Mouse (Mus musculus) kidney, postnatal 14 days (tissue): ENCODE measurements around the gene Ddo.

ENCODE experiments used
- DNase-seq: peaks from one replicate; pipeline ENCODE4 v3.0.0; 2022; ENCODE audit warnings: mixed read lengths

Ddo gene

DNA sequence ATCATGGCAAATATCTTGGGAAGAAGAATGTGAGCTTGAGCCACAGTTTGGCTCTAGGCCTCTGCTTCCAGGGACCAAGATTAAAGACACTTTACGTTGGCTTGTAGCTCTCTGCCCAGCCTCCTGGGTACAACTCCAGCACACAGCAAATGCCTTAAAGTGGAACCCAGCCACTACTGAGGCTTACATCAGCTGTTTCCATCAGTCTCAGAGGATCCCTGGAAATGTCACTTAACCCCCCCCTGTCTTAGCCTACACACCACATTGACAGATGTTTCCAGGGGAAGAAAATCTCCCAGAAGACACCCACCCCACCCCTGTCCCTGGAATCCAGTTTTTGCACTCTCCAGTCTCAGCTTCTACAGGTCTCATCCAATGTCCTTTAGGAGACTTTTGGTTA lies 37.1 kb downstream of the Ddo start:
- no peak for DNase-seq

DNA sequence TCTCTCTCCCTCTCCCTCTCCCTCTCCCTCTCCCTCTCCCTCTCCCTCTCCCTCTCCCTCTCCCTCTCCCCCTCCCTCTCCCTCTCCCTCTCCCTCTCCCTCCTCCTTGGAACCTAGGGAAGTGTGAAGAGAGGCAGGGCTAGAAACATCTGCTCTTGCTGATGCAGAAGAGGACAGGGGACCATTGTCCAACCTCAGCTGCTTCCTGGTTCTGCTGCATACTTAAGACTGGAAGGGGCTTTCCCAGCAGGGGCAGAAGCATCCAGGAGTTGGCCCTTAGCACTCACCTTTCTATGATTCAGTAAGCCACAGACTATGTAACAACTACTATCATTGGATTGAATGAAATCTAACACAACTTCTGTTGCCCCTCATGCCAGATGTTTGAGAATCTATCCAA lies 38.8 kb downstream of the Ddo start:
- no peak for DNase-seq

DNA sequence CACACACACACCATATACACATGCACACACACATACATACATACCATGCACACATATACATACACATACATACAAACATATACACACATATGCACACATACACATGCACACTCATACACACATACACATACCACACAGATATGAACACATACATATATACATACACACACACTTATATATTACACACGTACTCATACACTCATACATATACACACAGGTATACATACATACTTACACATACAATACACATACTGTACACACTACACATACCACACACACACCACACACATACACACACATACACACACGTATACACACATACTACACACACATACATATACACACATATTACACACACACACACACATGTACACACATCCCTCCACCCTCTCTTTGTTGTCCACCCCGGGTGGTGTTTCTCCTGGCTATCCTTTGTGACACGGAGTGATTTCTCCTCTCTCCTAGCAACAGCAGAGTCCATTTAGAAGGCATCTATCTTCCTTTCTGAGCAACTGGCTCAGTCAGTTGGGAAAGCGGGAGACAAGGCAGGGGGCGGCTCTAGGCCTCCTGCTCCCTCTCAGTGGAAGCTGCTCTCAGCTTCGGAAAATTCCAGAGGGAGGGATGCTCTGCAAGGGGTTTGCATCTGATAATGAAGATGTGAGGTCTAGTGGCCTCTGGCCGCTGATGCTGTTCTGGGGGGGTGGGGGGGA lies 42.9 kb downstream of the Ddo start:
- no peak for DNase-seq

DNA sequence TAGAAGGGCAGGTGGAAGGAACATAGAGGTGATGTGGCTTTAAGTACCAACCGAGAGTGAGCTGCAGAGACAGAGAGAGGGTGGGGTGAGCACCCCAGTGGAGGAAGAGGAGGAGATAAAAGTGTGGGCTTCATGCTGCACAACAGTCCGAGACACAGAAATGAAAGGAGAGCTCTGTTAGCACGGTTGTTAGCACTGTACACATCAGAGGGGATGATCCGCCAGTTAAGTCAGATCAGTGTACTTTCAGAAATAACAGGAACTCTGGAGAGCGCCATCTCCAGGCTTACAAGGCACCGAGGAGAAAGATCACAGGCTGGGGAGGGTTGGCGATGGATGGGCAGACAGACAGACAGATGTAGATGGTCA lies 43.5 kb downstream of the Ddo start:
- DNase-seq, result no peak

DNA sequence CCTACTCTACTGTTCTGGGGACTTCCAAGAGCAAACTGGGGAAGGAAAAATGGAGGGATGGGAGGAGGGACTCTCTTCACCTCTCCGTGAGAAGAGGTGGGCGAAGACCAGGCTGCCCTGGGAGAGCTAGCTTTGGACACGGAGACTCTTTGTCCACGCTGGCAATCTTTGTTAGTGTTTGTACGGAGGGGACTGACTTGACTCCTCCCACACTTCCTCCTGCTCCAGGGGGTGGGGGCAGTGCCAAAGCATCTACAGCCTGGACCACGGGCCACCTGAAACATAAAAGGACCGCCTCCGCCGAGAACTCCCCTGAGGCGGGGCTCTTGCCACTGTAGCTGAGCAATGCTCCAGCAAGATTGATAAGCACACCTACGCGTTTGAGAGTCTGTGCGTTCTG lies 44.3 kb downstream of the Ddo start:
- no peak for DNase-seq

DNA sequence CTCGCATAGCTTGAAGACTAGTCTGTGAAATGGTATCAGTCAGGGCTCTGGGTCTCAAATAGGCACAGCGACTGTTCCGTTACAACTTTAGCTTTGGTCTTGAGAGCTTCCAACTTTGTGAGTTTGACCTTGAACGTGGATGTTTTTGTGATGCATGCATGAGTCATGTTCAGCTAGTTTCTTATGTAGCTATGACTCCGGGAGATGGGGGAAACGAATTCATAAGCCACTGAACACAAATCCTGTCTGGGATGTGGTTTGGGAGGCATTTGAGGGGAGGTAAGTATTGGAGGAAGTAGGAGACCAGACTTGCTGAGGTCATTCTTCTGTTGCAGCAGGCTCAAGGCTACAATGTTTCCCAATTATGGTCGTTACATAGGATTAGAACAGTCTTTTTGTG lies 46.1 kb downstream of the Ddo start:
- no peak for DNase-seq

DNA sequence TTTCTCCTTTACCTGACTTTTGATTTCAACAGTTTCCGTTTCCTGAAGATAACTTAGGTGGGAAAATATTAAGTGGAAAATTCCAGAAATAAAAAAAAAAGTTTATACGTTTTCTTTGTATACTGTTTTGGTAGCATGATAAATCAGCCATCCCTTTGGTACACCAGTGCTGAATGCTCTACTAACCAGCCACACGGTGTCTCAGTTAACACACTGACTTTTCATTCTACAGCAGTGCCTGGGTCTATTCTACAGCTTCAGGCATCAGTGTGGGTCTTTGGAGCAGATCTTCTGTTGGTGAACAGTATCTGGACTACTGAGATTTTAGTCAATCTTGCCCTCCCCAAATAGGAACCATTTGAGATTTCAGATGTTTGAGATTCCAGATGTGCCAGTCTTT lies 48.7 kb downstream of the Ddo start:
- DNase-seq, result no peak

DNA sequence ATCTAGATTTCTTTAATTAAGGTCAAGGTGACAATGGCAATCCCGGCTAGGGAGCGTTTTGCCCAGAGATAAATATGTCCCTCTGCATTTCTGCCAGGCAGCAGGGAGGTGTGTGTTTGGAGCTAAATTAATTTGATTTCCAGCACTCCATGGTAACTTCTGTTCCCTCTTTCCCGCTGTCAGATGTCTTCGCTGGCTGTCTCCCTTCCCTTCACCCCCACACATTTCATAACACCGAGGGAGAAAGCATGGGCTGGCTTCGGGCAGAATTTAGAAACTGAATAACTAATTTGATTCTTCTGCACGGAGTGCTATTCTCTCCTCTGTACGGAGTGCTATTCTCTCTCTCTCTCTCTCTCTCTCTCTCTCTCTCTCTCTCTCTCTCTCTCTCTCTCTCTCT lies 52.7 kb downstream of the Ddo start:
- DNase-seq, result peak; percentile 2

DNA sequence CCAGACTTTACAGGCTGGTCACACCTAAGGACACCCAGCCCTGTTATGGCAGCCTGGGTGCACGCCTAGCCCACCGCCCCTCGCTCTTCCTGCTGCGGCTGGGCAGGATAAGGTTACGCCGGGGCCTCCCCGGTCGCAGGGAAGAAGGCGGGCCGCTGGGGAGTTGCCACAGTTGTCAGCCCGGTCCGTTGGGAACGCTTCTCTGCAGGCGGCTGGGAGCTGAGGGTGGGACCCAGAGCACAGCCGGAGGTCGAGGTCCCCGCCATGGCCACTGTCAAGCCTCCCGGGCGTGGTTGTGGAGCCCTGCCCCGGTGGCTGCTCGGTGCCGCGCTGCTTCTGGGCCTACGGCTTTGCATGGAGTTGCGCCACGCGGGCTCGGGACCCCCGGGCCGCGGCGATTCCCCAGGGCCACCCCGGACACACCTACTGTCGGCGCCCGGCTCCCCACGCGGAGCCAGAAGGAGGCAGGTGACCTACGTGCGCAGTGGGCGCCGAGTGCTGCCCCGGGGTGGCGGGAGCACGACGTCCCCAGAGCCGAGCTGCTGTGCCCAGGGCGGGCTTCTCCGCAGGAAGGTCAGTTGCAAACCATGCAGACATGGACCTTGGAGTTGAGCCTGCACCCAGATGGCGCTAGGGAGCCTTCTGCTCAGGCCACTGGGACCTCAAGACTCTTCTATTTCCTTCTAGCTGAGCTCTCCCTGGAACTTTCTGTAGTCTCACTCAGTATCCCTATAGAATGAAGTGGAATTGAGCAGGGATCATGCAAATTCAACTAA lies 53.5 kb downstream of the Ddo start, which contains the start of gene Mettl24:
TSS of gene Mettl24 (plus strand) at position 191 of the 776 bp plus-strand sequence.
- peak; percentile 91 for DNase-seq

DNA sequence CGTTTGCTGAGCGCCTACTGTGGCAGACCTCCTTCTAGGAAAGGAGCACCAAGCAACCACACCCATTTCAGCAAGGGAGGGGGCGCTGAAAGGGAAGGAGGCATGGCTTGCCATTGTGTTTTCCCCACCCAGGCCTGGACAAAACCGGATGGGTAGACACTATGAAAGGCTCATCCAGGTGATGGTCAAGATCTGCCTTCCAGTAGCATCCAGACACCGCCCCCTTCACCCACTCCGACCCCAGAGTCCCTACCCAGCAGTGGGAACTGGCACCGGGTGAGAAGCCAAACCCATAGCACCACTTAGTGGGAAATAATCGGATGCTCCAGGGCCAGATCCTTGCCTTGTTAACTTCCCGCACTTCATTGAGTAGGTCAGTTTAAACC lies 54.0 kb downstream of the Ddo start:
- DNase-seq, result no peak

DNA sequence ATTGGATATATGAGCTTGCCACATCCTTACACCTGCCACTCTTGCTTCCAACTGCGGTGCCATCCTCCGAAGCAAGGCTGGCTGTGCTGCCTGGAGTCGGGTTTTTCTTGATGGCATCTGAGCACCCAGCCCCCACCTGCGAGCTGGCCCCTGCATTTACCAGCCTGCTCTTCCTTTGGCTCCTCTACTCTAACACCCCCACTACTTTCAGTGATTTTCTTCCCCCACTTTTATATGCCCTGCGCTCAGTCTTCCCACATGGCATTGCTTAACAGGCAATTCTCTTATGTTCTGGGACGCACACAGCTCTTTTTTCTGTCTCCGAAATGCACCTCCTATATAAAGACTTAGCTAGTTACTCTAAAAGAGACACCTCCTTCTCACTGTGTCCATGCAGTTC lies 54.5 kb downstream of the Ddo start:
- DNase-seq, result no peak

DNA sequence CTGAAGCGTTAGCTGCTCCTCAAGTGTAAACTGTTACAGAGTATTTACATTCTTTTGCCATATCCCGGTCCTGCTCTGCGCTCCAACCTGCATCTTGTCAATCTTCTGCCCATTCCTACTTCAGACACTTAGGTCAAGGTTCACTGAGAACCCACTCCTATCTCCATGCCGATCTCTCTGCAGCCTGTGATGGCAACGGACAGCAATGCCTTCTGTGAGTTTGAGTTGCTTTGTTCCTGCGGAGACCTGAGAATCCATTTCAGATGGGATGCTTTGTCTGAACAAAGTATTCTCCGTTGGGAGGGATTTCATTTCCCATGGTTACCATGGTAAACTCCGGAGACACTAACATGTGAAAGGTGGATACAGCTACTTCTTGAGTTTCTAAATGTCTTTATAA lies 55.8 kb downstream of the Ddo start:
- DNase-seq, result no peak

DNA sequence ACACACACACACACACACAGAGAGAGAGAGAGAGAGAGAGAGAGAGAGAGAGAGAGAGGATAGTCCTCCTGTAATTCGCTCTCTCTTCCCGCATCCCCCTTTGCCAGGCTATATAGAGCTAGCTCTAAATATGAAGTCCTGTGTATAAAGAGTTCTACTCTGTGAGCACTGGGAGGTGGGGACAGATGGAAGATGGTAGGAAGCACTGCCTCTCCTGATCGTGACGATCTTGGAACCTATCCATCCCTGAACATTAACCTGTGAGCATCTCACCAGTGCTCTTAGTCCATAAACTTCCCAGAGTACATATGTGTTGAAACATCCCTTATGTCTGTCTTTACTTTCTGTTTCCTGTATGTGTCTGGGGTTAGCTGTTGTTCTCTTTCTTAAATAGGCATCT lies 57.2 kb downstream of the Ddo start:
- DNase-seq, result no peak

DNA sequence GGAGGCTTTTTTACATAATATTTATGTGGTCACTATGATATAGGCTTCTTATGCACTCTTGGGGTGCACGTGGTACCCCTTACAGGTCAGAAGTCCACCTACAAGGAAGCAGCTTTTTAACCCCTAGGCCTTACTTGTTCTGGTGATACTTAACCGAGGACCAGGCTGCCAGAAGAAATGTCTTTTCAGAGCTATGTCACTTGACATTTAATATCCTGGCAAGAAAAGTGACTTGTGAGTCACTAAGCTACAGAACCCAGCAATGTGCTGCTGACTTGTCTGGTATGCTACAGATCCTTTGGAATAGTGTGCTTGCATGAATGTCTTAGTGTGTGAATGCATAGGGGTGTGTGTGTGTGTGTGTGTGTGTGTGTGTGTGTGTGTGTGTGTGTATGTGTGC lies 57.6 kb downstream of the Ddo start:
- no peak for DNase-seq

DNA sequence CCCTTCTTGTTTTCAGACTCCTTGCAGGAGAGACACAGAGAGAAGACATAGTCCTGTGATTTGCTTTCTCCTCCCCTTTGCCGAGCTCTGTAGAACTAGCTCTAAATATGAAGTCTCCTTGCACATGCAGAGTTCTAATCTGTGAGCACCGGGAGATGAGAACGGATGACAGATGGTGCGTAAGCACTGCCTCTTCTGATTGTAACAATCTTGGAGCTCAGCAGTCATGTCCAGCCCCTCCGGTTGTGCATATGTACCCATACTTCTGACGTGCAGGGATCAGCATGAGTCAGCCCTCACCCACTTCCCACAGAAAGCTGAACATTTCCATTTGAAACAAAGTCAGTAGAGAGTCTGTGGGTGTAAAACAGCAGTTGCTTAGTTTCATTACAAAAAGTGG lies 58.5 kb downstream of the Ddo start:
- DNase-seq, result no peak

DNA sequence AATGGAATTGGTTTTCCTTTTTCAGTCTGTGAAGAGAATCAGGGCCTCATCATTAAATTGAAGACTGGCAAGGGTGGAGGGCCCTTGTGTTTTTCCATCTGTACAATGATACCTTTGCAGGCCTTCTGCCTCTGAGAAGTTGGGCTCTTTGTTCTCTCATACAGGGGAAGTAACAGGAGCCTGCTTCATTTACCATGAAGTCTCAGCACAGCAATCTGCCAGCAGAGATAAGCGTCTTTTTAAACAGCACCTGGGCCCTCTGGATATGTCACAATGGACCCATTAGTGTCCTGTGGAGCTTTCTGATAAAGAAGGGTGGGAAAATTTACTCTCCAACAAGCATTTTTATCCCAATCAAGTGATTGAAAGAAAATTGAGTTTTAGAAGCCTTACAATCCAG lies 59.1 kb downstream of the Ddo start:
- DNase-seq, result no peak

DNA sequence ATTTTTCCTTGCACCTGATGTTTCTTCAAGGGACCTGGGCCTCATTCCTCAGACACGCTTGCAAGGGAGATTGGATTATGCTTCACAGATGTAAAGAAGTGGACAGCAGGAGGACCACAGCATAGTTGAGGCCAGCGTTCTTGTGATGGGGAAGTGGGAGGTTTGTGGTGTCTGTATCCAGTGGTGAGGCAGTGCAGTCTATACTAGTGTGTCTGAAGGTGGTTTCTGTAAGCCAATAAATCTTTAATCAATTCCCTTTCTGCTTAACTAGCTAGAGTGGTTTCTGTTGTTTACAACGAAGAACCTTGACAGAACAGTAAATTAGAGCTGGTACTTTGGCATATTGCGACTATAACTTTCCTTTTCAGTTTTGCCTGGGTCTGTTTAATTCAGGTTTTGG lies 68.8 kb downstream of the Ddo start:
- no peak for DNase-seq

DNA sequence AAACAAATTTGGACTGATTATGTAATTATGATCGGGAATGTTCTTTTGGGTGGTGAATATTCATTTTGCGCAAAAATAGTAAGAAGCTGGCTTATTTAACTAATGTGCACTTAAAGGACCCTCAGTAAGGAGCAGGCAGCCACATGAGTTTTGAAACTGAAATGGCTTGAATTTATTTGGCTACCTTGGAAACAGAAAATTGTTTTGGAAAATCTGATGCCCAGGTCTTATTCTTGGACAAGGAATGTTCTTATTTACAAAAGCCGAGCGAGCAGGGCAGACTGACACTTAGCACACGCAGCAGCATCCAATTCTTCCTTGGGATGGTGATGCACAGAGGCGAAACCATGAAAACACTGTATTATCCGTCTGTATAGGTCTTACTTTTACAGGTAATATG lies 81.3 kb downstream of the Ddo start:
- DNase-seq, result no peak

DNA sequence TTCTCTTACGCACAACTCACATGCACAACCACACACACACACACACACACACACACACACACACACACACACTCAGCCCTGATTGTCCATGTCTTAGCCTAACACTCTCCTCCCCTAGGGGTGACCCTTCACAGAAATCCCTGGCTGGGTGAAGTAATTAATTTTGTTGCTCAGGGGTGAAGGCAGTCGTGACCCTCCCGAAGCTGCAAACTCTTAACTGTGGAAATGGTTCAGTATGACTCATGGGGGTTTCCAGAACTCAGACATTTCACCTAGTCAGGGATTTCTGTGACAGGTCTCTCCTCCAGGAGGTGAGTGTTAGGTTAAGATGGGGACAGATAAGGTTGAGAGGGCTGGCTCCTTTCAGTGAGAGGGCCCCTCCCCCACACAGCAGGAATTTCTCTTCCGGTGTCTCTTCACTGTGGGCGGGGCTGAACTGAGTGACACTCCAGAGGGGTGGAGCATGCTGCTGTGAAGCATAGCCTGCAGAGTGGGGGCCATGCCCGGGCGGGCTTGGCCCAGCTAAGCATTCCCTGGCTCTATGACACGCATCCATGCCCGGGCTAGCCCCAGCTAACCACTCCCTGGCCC lies 83.3 kb downstream of the Ddo start:
- DNase-seq, result peak; percentile 14

DNA sequence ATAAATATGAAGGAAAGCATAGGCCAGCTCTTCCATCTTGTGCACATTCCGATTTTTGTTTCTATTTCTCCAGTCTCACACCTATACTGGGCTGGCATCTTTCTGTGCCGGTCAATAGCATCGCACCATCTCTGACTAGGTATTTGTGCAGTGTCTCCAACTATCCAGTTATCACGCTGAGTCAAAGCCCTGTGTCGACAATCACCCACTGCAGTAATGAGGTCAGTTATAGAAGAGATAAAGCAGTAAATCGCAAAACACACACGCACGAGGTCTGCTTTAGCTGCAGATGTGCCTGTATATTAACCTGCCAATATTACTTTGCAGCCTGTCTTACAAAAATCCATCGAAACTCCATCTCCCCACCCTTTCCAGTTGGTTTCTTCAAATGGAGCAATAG lies 84.0 kb downstream of the Ddo start:
- no peak for DNase-seq

DNA sequence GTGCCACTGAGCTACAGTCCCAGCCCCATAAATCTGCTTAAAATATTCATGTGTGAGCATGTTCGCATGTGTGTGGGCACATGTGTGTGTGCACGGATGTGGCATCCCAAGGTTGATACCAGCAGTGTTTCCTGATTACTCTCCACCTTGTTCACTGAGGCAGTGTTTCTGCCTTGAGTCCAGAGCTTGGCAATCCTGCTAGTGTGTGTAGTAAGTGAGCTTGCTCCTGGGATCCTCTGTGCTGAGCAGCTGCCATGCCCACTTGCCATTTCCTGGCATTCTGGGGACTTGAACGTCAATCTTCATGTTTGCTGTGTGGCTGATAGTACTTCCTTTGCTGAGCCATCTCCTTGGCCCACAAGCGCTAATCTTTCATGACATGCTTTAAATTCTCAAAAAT lies 85.3 kb downstream of the Ddo start:
- DNase-seq, result peak; percentile 14

DNA sequence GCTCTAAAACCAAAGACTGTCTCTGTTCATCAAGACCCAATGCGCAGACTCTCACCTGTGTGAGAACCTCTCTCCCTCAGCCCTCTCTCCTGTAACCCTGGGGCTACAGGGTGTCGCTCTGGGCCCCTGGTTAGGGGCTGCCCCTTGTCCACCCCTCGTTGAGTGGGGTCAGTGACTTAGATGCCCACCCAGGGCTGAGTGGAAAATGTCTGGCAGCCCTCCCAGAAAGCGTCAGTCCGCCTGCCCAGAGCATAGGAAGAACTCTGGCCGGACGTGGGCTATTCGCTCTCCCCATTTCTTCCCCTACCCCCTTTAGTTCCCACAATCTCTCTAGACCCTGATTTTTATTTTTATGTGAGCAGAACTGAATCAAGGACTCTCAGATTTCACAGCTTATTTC lies 86.5 kb downstream of the Ddo start:
- no peak for DNase-seq

DNA sequence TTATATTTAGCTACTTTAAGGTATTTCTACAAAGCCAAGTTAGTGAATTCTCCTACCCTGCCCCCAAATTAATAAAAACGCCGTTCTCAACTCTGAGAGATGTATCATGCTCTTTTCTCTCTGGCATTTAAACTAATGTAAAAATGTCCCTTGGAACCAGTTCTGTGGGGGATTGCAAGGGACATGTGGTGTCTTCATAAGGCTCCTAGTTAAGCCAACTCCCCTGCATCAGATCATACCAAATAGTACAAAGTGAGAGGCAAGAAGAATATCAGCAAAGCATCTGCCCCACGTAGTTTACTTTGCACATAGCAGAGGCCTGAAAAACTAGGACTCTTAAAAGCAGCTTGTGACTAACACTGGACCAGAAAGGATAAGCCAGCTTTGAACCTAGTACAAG lies 86.9 kb downstream of the Ddo start:
- no peak for DNase-seq

DNA sequence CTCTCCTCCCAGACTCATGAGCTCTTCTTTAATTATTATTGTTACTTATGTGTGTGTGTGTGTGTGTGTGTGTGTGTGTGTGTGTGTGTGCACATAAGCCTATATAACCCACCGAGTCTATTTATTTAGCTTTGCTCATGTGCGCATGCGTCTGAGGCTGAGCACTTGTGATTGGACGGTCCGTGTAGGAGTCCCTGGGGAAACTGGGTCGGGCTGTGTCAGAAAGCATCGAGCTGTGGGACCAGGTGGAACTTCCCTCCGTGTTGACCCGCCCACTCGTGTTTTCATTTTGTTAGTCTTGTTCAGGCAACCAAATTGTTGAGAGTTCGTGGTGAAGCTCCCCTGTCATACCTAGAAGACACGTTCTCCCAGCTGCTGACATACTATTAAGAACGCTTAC lies 88.6 kb downstream of the Ddo start:
- DNase-seq, result no peak

DNA sequence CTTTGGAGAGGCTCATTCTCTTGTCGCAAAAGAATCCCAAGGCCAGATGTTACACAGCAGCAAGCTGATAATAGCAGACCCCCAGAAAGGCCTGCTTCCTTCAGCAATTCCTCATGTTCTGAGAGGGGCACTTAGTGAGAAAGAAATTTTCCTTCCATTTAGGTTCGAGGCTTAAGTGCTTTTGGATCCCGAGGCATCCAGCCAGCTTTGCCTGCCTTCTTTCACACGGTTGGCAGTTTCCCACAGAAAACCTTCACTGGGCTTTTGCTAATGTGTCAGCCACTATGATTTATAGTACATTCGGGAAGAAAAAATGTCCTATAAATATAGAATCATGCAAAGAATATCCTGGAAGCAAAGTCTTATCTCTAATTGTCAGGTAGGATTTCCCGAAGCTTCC lies 89.3 kb downstream of the Ddo start:
- peak; percentile 23 for DNase-seq
